Mouse (Mus musculus) heart, embryonic 14.5 days (tissue): ENCODE measurements around the gene Icam4. TPM values are rescaled to one million over a fixed set of nuclear protein-coding genes. Genes with fewer than 3 reads are reported as not detected.
"Not testable (repeated sequence)": the region's sequence is repeated elsewhere in the genome, so short reads cannot be mapped to it uniquely, and the experiment has no call there.

Source experiments
- ATAC-seq: fragments of 200-750 bp; cut with Nextera tagmentation; 2 replicates; pipeline ENCODE4 v1.8.0; 2017; ENCODE audit warnings: low read depth, moderate TSS enrichment; ENCODE audit not compliant: insufficient number of reproducible peaks, insufficient read depth, low FRiP score
- H3K27ac ChIP-seq, 2 experiments: fragments of 200-500 bp in 1 of 2; fragments of 300-500 bp in 1 of 2; sonication (generic) in 1 of 2; replicated peaks in 1 of 2; 2 replicates each; pipeline ENCODE4 v1.5.1; 2012 to 2014; ENCODE audit warnings: low read depth in 2 of 2, low read length in 2 of 2, control low read depth in 1 of 2, mild to moderate bottlenecking in 1 of 2, mixed read lengths in 1 of 2; ENCODE audit not compliant: control insufficient read depth in 1 of 2, insufficient read depth in 1 of 2
- H3K27me3 ChIP-seq: fragments of 300-500 bp; sonication (generic); 2 replicates; pipeline ENCODE4 v1.6.1; 2014; ENCODE audit warnings: mild to moderate bottlenecking, low read length, control low read depth; ENCODE audit not compliant: control insufficient read depth, insufficient read depth
- H3K36me3 ChIP-seq: fragments of 300-500 bp; sonication (generic); 2 replicates; pipeline ENCODE4 v1.6.1; 2014; ENCODE audit warnings: mild to moderate bottlenecking, control low read depth, low read length, mixed read lengths; ENCODE audit not compliant: control insufficient read depth, insufficient read depth
- H3K4me1 ChIP-seq, 2 experiments: fragments of 200-500 bp in 1 of 2; fragments of 300-500 bp in 1 of 2; sonication (generic) in 1 of 2; 2 replicates each; pipeline ENCODE4 v1.6.1; 2012 to 2014; ENCODE audit warnings: low read length in 2 of 2, control low read depth in 1 of 2, mixed read lengths in 1 of 2; ENCODE audit not compliant: control insufficient read depth in 2 of 2, insufficient read depth in 2 of 2
- H3K4me2 ChIP-seq: fragments of 300-500 bp; sonication (generic); 2 replicates; pipeline ENCODE4 v1.6.1; 2014; ENCODE audit warnings: mild to moderate bottlenecking, low read length
- H3K4me3 ChIP-seq, 2 experiments: fragments of 200-500 bp in 1 of 2; fragments of 300-500 bp in 1 of 2; sonication (generic) in 1 of 2; 2 replicates each; pipeline ENCODE4 v1.5.1; 2012 to 2014; ENCODE audit warnings: low read length in 2 of 2, mild to moderate bottlenecking in 2 of 2, control low read depth in 1 of 2, low read depth in 1 of 2, moderate library complexity in 1 of 2; ENCODE audit not compliant: control insufficient read depth in 1 of 2, insufficient read depth in 1 of 2
- H3K9ac ChIP-seq: fragments of 300-500 bp; sonication (generic); 2 replicates; pipeline ENCODE4 v1.6.1; 2014; ENCODE audit warnings: mild to moderate bottlenecking, low read length
- H3K9me3 ChIP-seq: fragments of 300-500 bp; sonication (generic); 2 replicates; pipeline ENCODE4 v1.6.1; 2016; ENCODE audit warnings: low read length, control low read depth; ENCODE audit not compliant: control insufficient read depth
- WGBS: fragments of 180-500 bp; shearing (Covaris S2); extraction: QIAGEN DNeasy Blood & Tissue Kit; methylation state at CpG from one replicate; pipeline ENCODE4 v1.1.7; 2014; 5-methylcytosine and 5-hydroxymethylcytosine counted together
- polyA plus RNA-seq: library from polyadenylated mRNA; unstranded; fragments of >200 nt; fragmentation: Nextera tagmentation; extraction: Ambion mirVana; gene quantifications from 2 replicates; pipeline ENCODE4 v1.2.1, GENCODE M21; 2014

Gene Icam4
- polyA plus RNA-seq, 1 experiment from 2014 or later: 1.3 TPM

- H3K27ac ChIP-seq: peak overlapping the region; percentile 78 to 85
- H3K9ac ChIP-seq: peak overlapping the region; percentile 90
- H3K4me2 ChIP-seq: peak overlapping the region; percentile 90
- H3K4me1 ChIP-seq: peaks cover 3 to 6% of the 10 kb centered on the region in 2 experiments; a peak in 2 of 4 replicates
- no peak for ATAC-seq
- H3K36me3 ChIP-seq: peaks cover 31% of the 10 kb centered on the region
- H3K4me3 ChIP-seq: peak overlapping the region; percentile 86 to 88
- 14% methylated on average over 7 of the region's 7 CpGs for WGBS
- H3K27me3 ChIP-seq: no peaks in the 10 kb centered on the region
- no peaks in the 10 kb centered on the region for H3K9me3 ChIP-seq
Observed at GRCm38 (mm10) chr9:21002270-21002626, 26.9 kb upstream of the Icam4 start.

- Histone ChIP-seq H3K4me2 (peak within 1 kb of the TSS; percentile 90), H3K27ac (peak within 1 kb of the TSS; percentile 78 to 85), H3K27me3 (no peaks in the 10 kb centered on the region), H3K4me1 (peaks cover 3 to 6% of the 10 kb centered on the region in 2 experiments; a peak in 2 of 4 replicates), H3K36me3 (peaks cover 37% of the 10 kb centered on the region), H3K9ac (peak within 1 kb of the TSS; percentile 90), H3K9me3 (no peaks in the 10 kb centered on the region), H3K4me3 (peak within 1 kb of the TSS; percentile 86 to 88)
- peak; percentile 74 for ATAC-seq
- WGBS: under 1% methylated on average over 72 of the region's 72 CpGs
Observed at GRCm38 (mm10) chr9:21002627-21003551, 26.3 kb upstream of the Icam4 start, which contains the start of gene Mrpl4. Gene Mrpl4, plus strand, starts transcription at chr9:21002738.

- Histone ChIP-seq H3K4me2 (no peak overlapping the region), H3K27me3 (no peaks in the 10 kb centered on the region), H3K4me1 (peaks cover 3 to 6% of the 10 kb centered on the region in 2 experiments; a peak in 2 of 4 replicates), H3K9ac (no peak overlapping the region), H3K4me3 (no peak overlapping the region), H3K27ac (no peak overlapping the region), H3K9me3 (no peaks in the 10 kb centered on the region), H3K36me3 (peaks cover 49% of the 10 kb centered on the region)
- WGBS: 92% methylated on average over 10 of the region's 10 CpGs
- ATAC-seq: no peak
Observed at GRCm38 (mm10) chr9:21007313-21007952, 21.7 kb upstream of the Icam4 start.

- no peak overlapping the region for H3K4me2 ChIP-seq
- no peak overlapping the region for H3K4me3 ChIP-seq
- peaks cover 49% of the 10 kb centered on the region for H3K36me3 ChIP-seq
- no peak overlapping the region for H3K27ac ChIP-seq
- H3K4me1 ChIP-seq: peaks cover 3 to 6% of the 10 kb centered on the region in 2 experiments; a peak in 2 of 4 replicates
- H3K9me3 ChIP-seq: no peaks in the 10 kb centered on the region
- no peak for ATAC-seq
- WGBS: 76% methylated on average over 7 of the region's 7 CpGs
- no peak overlapping the region for H3K9ac ChIP-seq
- no peaks in the 10 kb centered on the region for H3K27me3 ChIP-seq
Observed at GRCm38 (mm10) chr9:21008007-21008406, 21.2 kb upstream of the Icam4 start.

GRCm38 (mm10) chr9:21010362-21010761, 18.8 kb upstream of the Icam4 start:
- H3K27me3 ChIP-seq: peaks cover 14% of the 10 kb centered on the region; the same call in 1 of the 2 replicates
- H3K27ac ChIP-seq: no peak overlapping the region
- 61% methylated on average over 2 of the region's 2 CpGs for WGBS
- no peak overlapping the region for H3K4me3 ChIP-seq
- H3K4me2 ChIP-seq: no peak overlapping the region
- H3K4me1 ChIP-seq: peaks cover 5 to 8% of the 10 kb centered on the region in 2 experiments; a peak in 3 of 4 replicates
- peaks cover 37% of the 10 kb centered on the region for H3K36me3 ChIP-seq
- H3K9ac ChIP-seq: no peak overlapping the region
- ATAC-seq: no peak
- H3K9me3 ChIP-seq: no peaks in the 10 kb centered on the region

- not testable (repeated sequence) for H3K9ac ChIP-seq, H3K4me2 ChIP-seq, H3K27ac ChIP-seq, H3K9me3 ChIP-seq, ATAC-seq, H3K4me3 ChIP-seq
- Histone ChIP-seq H3K4me1 (peaks cover 10 to 14% of the 10 kb centered on the region in 2 experiments; a peak in 3 of 4 replicates), H3K27me3 (peaks cover 21% of the 10 kb centered on the region; the same call in 1 of the 2 replicates), H3K36me3 (peaks cover 31% of the 10 kb centered on the region)
- 64% methylated on average over 9 of the region's 9 CpGs for WGBS
Observed at GRCm38 (mm10) chr9:21010939-21011541, 18.1 kb upstream of the Icam4 start.

- peaks cover 10 to 15% of the 10 kb centered on the region in 2 experiments; a peak in 3 of 4 replicates for H3K4me1 ChIP-seq
- peaks cover 28% of the 10 kb centered on the region; the same call in 1 of the 2 replicates for H3K27me3 ChIP-seq
- H3K9me3 ChIP-seq: no peaks in the 10 kb centered on the region
- 0 out of 2 replicates have a peak, but pooled peaks have one; percentile 14 for ATAC-seq
- no peak overlapping the region for H3K4me3 ChIP-seq
- H3K9ac ChIP-seq: no peak overlapping the region
- H3K4me2 ChIP-seq: no peak overlapping the region
- peak overlapping the region; percentile 55 to 69 for H3K27ac ChIP-seq
- peaks cover 22% of the 10 kb centered on the region for H3K36me3 ChIP-seq
- WGBS: 44% methylated on average over 5 of the region's 5 CpGs
Observed at GRCm38 (mm10) chr9:21011846-21012312, 17.3 kb upstream of the Icam4 start.
